Mouse (Mus musculus) lung, embryonic 15.5 days (tissue): Measurements from ENCODE around the gene Man1a2. TPM values are rescaled to one million over a fixed set of nuclear protein-coding genes. Genes with fewer than 3 reads are reported as not detected.

ENCODE experiments used
- ATAC-seq: fragments of 200-750 bp; cut with Nextera tagmentation; 2 replicates; pipeline ENCODE4 v1.8.0; 2017; ENCODE audit warnings: moderate number of reproducible peaks, borderline replicate concordance; ENCODE audit not compliant: low FRiP score, low TSS enrichment; ENCODE audit errors: extremely low read depth
- H3K27ac ChIP-seq: fragments of 300-500 bp; sonication (generic); 2 replicates; pipeline ENCODE4 v1.5.1; 2015; ENCODE audit warnings: moderate library complexity, mild to moderate bottlenecking, inconsistent platforms
- H3K27me3 ChIP-seq: fragments of 300-500 bp; sonication (generic); 2 replicates; pipeline ENCODE4 v1.6.1; 2015; ENCODE audit warnings: inconsistent platforms
- H3K36me3 ChIP-seq: fragments of 300-500 bp; sonication (generic); 2 replicates; pipeline ENCODE4 v1.6.1; 2015; ENCODE audit warnings: inconsistent platforms
- H3K4me1 ChIP-seq: fragments of 300-500 bp; sonication (generic); 2 replicates; pipeline ENCODE4 v1.6.1; 2015; ENCODE audit warnings: inconsistent platforms
- H3K4me2 ChIP-seq: fragments of 300-500 bp; sonication (generic); 2 replicates; pipeline ENCODE4 v1.6.1; 2015; ENCODE audit warnings: inconsistent platforms, mild to moderate bottlenecking, moderate library complexity
- H3K4me3 ChIP-seq: fragments of 300-500 bp; sonication (generic); 2 replicates; pipeline ENCODE4 v1.5.1; 2015; ENCODE audit warnings: mild to moderate bottlenecking, inconsistent platforms
- H3K9ac ChIP-seq: fragments of 300-500 bp; sonication (generic); 2 replicates; pipeline ENCODE4 v1.6.1; 2015; ENCODE audit warnings: inconsistent platforms
- H3K9me3 ChIP-seq: fragments of 300-500 bp; sonication (generic); 2 replicates; pipeline ENCODE4 v1.6.1; 2016; ENCODE audit warnings: inconsistent platforms
- WGBS: fragments of 180-500 bp; shearing (Covaris S2); methylation state at CpG from one replicate; pipeline ENCODE4 v1.1.7; 2015; 5-methylcytosine and 5-hydroxymethylcytosine counted together
- polyA plus RNA-seq: library from polyadenylated mRNA; unstranded; fragments of >200 nt; fragmentation: Nextera tagmentation; extraction: Ambion mirVana; gene quantifications from 2 replicates; pipeline ENCODE4 v1.2.1, GENCODE M21; 2015

The Man1a2 gene
- polyA plus RNA-seq, 1 experiment from 2014 or later = 72.3 TPM

- H3K4me2 ChIP-seq = no peak overlapping the region
- WGBS = 78% methylated on average over 3 of the region's 3 CpGs
- ATAC-seq = no peak
Measured at GRCm38 (mm10) chr3:100552171-100552570, 133.1 kb downstream of the Man1a2 start.

GRCm38 (mm10) chr3:100547913-100548292, 137.4 kb downstream of the Man1a2 start:
- H3K9ac ChIP-seq = no peak overlapping the region
- no peak overlapping the region for H3K4me3 ChIP-seq
- 58% methylated on average over 3 of the region's 3 CpGs for WGBS
- ATAC-seq = no peak
- no peaks in the 10 kb centered on the region for H3K27me3 ChIP-seq
- H3K27ac ChIP-seq = no peak overlapping the region
- H3K9me3 ChIP-seq = no peaks in the 10 kb centered on the region
- no peaks in the 10 kb centered on the region for H3K36me3 ChIP-seq
- no peaks in the 10 kb centered on the region for H3K4me1 ChIP-seq
- no peak overlapping the region for H3K4me2 ChIP-seq

More at GRCm38 (mm10) chr3:100552171-100552570, 133.1 kb downstream of the Man1a2 start:
- Histone ChIP-seq H3K36me3 (no peaks in the 10 kb centered on the region), H3K27me3 (no peaks in the 10 kb centered on the region), H3K27ac (no peak overlapping the region), H3K4me3 (no peak overlapping the region), H3K4me1 (no peaks in the 10 kb centered on the region), H3K9me3 (no peaks in the 10 kb centered on the region), H3K9ac (no peak overlapping the region)

DNA sequence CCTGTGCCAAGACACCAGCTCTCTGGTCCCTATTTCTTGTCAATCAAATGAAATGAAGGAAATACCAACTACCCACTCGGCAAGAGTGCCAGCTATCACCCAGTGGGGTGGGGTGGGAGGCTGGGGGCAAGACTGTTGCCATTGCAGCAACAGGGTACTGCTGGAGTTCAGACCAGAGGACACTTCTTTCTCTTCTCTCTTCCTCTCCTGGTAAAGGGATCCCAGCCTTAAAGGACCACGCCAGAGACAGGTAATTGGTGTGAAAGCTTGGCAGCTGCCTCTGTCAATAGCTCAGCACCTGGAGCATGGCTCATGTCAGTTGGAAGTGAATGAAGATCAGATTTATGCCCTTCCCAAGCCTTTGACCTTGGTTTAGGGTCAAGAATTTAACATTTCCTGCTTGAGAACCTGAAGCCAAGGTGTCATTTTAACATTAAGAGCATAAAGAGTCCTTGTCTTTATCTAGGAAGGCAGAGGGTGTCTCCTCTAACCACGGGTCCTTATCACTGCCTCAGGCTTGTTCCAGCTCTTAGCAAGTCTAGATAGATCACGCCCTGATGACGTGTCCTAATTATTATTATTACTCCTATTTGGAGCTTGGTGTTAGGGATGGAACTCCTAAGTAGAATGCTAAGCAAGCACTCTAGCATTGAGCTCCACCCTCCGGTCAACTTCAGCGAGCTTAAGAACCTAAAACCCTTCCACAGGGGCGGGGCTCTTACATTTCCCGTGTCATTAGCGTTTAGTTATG, 138.0 kb downstream of the Man1a2 start:
- WGBS = 57% methylated on average over 10 of the region's 10 CpGs
- H3K4me2 ChIP-seq = no peak overlapping the region
- H3K9ac ChIP-seq = no peak overlapping the region
- no peaks in the 10 kb centered on the region for H3K4me1 ChIP-seq
- no peak; the same call in 1 of the 2 replicates for ATAC-seq
- H3K4me3 ChIP-seq = no peak overlapping the region
- H3K27ac ChIP-seq = no peak overlapping the region
- no peaks in the 10 kb centered on the region for H3K36me3 ChIP-seq
- H3K9me3 ChIP-seq = no peaks in the 10 kb centered on the region
- no peaks in the 10 kb centered on the region for H3K27me3 ChIP-seq

DNA sequence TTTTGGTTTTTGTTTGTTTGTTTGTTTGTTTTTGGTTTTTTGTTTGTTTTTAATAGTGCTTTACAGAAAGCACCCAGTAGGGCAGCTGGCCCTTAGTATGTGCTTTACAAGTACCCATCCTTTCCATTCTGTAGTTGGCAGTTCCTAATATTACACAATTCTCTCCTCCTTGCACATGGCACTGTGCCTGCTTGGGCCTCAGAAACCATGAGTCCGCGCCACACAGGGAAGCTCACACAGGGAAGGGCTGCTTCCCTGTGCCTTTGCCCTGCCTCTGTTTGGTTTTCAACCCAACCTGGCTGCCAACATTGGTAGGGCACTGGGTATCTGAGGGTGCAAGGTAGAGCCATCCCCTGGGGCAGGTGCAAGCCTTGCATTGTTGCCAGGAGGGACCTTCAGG, 148.6 kb downstream of the Man1a2 start:
- Histone ChIP-seq H3K4me2 (no peak overlapping the region), H3K9me3 (no peaks in the 10 kb centered on the region), H3K36me3 (no peaks in the 10 kb centered on the region), H3K9ac (no peak overlapping the region), H3K27me3 (no peaks in the 10 kb centered on the region), H3K4me3 (no peak overlapping the region), H3K27ac (no peak overlapping the region), H3K4me1 (no peaks in the 10 kb centered on the region)
- WGBS = 93% methylated on average over 2 of the region's 2 CpGs
- no peak for ATAC-seq

GRCm38 (mm10) chr3:100535902-100536301, 149.4 kb downstream of the Man1a2 start:
- Histone ChIP-seq H3K4me1 (no peaks in the 10 kb centered on the region), H3K4me2 (no peak overlapping the region), H3K9me3 (no peaks in the 10 kb centered on the region), H3K9ac (no peak overlapping the region), H3K36me3 (no peaks in the 10 kb centered on the region), H3K27me3 (no peaks in the 10 kb centered on the region), H3K27ac (no peak overlapping the region), H3K4me3 (no peak overlapping the region)
- WGBS = 37% methylated on average over 4 of the region's 4 CpGs
- ATAC-seq = no peak

DNA sequence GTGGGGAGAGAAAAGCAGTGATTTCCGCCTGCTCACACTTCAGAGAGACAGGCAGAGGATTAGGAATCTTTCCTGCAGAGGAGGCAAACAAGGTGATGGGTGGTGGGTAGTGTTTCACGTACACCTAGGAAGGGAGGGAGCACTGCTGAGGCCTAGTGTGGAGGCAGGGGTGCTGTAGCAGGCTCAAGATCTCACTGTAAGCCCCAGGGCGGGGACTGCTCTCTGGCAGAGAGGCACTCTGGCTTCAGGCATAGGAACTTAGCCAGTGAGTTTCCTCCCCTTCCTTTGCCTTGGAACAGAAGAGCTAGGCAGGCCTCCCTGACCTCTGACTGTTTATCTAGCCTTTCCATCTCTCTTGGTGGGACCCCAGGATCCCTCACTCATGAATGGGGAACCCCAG, 150.0 kb downstream of the Man1a2 start:
- peak; percentile 19; the same call in 1 of the 2 replicates for ATAC-seq
- H3K36me3 ChIP-seq = no peaks in the 10 kb centered on the region
- H3K27me3 ChIP-seq = no peaks in the 10 kb centered on the region
- no peak overlapping the region for H3K9ac ChIP-seq
- no peaks in the 10 kb centered on the region for H3K9me3 ChIP-seq
- no peak overlapping the region for H3K27ac ChIP-seq
- no peak overlapping the region for H3K4me3 ChIP-seq
- H3K4me2 ChIP-seq = no peak overlapping the region
- H3K4me1 ChIP-seq = no peaks in the 10 kb centered on the region
- WGBS = 43% methylated on average over 3 of the region's 3 CpGs

- WGBS = 83% methylated on average over 3 of the region's 3 CpGs
- H3K9me3 ChIP-seq = no peaks in the 10 kb centered on the region
- no peak overlapping the region for H3K27ac ChIP-seq
- H3K4me1 ChIP-seq = no peaks in the 10 kb centered on the region
- no peak overlapping the region for H3K4me3 ChIP-seq
- no peak overlapping the region for H3K9ac ChIP-seq
- no peak for ATAC-seq
- H3K36me3 ChIP-seq = no peaks in the 10 kb centered on the region
- no peak overlapping the region for H3K4me2 ChIP-seq
- no peaks in the 10 kb centered on the region for H3K27me3 ChIP-seq
Measured at GRCm38 (mm10) chr3:100534394-100534793, 150.9 kb downstream of the Man1a2 start.

DNA sequence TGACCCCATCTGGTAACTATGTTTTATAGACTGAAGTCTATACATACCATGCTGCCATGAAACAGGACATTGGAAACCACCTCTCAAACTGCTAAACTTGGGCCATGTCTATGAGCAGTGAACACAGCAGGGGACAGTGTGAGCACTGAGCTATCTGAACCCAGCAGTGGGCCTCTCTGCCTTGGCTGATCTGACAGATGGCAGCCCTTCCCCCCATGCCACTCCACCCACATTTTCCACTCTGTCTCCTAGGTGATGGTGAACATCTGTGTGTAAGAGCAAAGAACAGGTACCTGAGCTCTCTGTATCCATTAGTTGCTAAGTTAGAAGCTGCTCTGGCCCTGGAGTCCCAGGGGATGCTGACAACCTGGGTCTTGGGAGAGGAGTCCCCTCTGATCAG, 151.9 kb downstream of the Man1a2 start:
- Histone ChIP-seq H3K36me3 (no peaks in the 10 kb centered on the region), H3K4me1 (no peaks in the 10 kb centered on the region), H3K4me3 (no peak overlapping the region), H3K9ac (no peak overlapping the region), H3K4me2 (no peak overlapping the region), H3K27me3 (no peaks in the 10 kb centered on the region), H3K27ac (no peak overlapping the region), H3K9me3 (no peaks in the 10 kb centered on the region)
- no peak for ATAC-seq

DNA sequence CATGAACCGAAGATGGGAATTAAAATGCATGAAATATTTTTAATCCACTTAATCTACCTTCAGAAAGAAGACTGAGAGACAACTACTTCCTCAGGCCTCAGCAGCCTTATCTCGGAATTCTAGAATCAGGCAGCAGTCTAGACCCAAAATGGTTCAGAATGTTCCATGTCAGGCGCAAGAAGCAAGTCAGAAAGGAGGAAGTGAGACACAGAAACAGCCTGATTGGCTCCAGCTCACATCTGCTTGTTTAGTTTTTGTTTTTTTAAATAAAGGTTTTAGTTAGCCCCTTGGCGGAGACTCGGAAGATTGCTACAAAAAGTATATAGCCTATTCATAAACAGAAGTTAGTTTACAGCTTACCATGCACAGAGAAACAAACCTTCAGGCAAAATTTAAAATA, 154.4 kb downstream of the Man1a2 start:
- H3K9me3 ChIP-seq = no peaks in the 10 kb centered on the region
- no peak overlapping the region for H3K27ac ChIP-seq
- no peak for ATAC-seq
- no peak overlapping the region for H3K4me3 ChIP-seq
- 82% methylated on average over 5 of the region's 5 CpGs for WGBS
- H3K9ac ChIP-seq = no peak overlapping the region
- H3K4me2 ChIP-seq = no peak overlapping the region
- H3K36me3 ChIP-seq = no peaks in the 10 kb centered on the region
- no peaks in the 10 kb centered on the region for H3K27me3 ChIP-seq
- H3K4me1 ChIP-seq = no peaks in the 10 kb centered on the region

DNA sequence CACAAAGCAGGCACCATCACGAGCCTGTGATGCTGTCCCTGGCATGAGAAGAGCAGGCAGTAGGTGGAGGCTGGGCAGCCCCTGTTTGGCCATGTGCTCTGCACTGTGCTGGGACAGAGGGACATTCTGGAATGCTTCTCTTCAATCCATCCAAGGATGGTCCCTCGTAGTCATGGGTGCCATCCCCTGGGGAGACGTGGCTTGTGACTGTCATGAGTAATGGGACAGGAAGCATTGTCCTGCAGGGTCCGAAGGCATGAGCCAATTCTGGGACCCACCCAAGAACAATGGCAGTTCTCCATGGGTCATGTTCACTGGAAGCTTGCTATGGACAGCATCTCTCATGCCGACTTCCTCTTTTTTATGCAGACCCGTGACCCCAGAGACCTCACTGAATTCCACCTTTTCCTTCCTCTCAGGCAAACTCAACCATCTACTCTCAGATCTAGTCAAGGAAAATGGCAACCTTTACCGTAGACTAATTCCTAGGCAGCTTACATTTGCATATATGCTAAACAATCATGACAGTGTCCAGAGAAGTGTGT, 155.0 kb downstream of the Man1a2 start:
- Histone ChIP-seq H3K9me3 (no peaks in the 10 kb centered on the region), H3K27ac (no peak overlapping the region), H3K9ac (no peak overlapping the region), H3K36me3 (no peaks in the 10 kb centered on the region), H3K27me3 (no peaks in the 10 kb centered on the region), H3K4me3 (no peak overlapping the region), H3K4me1 (no peaks in the 10 kb centered on the region), H3K4me2 (no peak overlapping the region)
- ATAC-seq = no peak
- WGBS = 80% methylated on average over 7 of the region's 7 CpGs

DNA sequence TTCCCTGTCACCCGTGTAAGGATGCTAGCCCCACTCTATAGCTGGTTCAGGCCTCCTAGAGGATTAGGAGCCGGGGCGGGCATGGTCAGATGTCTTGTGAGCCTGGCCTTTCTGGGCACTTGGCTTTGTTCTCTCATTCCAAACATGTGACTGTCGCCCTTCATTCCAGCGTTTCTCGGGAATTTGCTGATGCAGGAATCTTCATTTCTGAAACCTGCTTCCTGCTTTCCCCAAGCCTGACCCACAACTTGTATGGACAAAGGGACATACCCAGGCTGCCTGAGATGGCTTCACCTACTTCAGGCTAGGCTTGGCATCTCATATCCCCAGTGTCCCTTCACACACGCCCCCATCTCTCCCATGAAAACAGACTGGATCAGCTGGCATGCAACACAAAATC, 162.6 kb downstream of the Man1a2 start:
- Histone ChIP-seq H3K9me3 (no peaks in the 10 kb centered on the region), H3K27ac (no peak overlapping the region), H3K4me3 (no peak overlapping the region), H3K36me3 (no peaks in the 10 kb centered on the region), H3K27me3 (no peaks in the 10 kb centered on the region), H3K9ac (no peak overlapping the region), H3K4me1 (no peaks in the 10 kb centered on the region), H3K4me2 (no peak overlapping the region)
- 71% methylated on average over 7 of the region's 7 CpGs for WGBS
- no peak for ATAC-seq

DNA sequence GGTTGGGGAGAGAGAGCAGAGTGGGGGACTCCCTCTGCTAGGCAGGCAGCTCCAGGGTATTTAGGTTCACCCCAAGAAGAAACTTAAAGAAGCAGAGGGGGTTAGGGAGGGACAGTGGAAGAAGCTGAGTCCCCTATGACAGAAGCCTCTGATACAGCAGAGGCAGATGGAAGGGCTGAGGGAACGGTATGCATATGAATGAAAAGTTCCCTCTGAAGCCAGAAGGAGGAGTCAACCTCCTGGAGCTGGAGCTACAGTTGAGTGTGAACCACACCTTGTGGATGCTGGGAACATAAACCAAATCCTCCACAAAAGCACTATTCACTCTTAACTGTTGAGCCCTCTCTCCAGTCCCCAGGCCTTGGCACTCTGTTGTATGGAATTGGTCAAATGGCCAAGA, 163.7 kb downstream of the Man1a2 start:
- H3K4me3 ChIP-seq = no peak overlapping the region
- H3K9me3 ChIP-seq = no peaks in the 10 kb centered on the region
- H3K9ac ChIP-seq = no peak overlapping the region
- H3K27ac ChIP-seq = no peak overlapping the region
- H3K36me3 ChIP-seq = no peaks in the 10 kb centered on the region
- 45% methylated on average over 1 of the region's 1 CpGs for WGBS
- H3K4me1 ChIP-seq = no peaks in the 10 kb centered on the region
- H3K4me2 ChIP-seq = no peak overlapping the region
- H3K27me3 ChIP-seq = no peaks in the 10 kb centered on the region
- no peak for ATAC-seq
